Mouse (Mus musculus) adrenal gland, postnatal 14 days (tissue): ENCODE results near the gene Man2b2. TPM values are rescaled to one million over a fixed set of nuclear protein-coding genes. Genes with fewer than 3 reads are reported as not detected.

Experiments used
- DNase-seq: peaks from one replicate; pipeline ENCODE4 v3.0.0; 2021; ENCODE audit warnings: mixed read lengths
- total RNA-seq: library from RNA; stranded (reverse); gene quantifications from 2 replicates; pipeline ENCODE4 v1.2.3, GENCODE M21; 2021

Man2b2 gene
- total RNA-seq, 1 experiment from 2014 or later = 41.4 TPM

- no peak for DNase-seq
These were observed 60.9 kb downstream of the Man2b2 start for GRCm38 (mm10) chr5:36769603-36770002.

GRCm38 (mm10) chr5:36766958-36767703 is 63.3 kb downstream of the Man2b2 start:
- peak; percentile 35 for DNase-seq

- no peak for DNase-seq
These were observed 70.6 kb downstream of the Man2b2 start for GRCm38 (mm10) chr5:36759848-36760247.

GRCm38 (mm10) chr5:36757033-36757432 is 73.4 kb downstream of the Man2b2 start:
- DNase-seq = peak; percentile 53

Other genes with a start within 250 kb of the Man2b2 start
- 31.9 and 32.4 TPM in 2 replicates for gene Tbc1d14, start 237.4 kb downstream of the Man2b2 start, total RNA-seq
- gene D5Ertd579e, start 134.6 kb downstream of the Man2b2 start, total RNA-seq = 60.2 and 61.5 TPM in 2 replicates
- 23.7 and 27.2 TPM in 2 replicates for gene Bloc1s4, start 82.0 kb downstream of the Man2b2 start, total RNA-seq
- 550 and 571 TPM in 2 replicates for gene Mrfap1, start 33.9 kb downstream of the Man2b2 start, total RNA-seq
- 6.5 and 8.9 TPM in 2 replicates for gene Ppp2r2c, start 37.9 kb upstream of the Man2b2 start, total RNA-seq
- gene Wfs1, start 158.6 kb upstream of the Man2b2 start, total RNA-seq = 23.7 and 24.3 TPM in 2 replicates